Mouse (Mus musculus): ENCODE measurements at regions not wholly inside any gene's neighbourhood (a gene's known extent, or its start where the extent isn't known, plus 50 kb on each side); places are given as distances from the start of the nearest gene placed in this dataset.

- peak; percentile 38 for DNase-seq (ENCODE audit: low spot score)
Observed at GRCm38 (mm10) chr16:95057596-95057995, 60.1 kb upstream of the Kcnj6 start.

GRCm38 (mm10) chr16:95064423-95064822 is 66.9 kb upstream of the Kcnj6 start:
- DNase-seq (ENCODE audit: low spot score) = no peak

GRCm38 (mm10) chr16:95066687-95067086 is 69.2 kb upstream of the Kcnj6 start:
- no peak for DNase-seq (ENCODE audit: low spot score)

- no peak for DNase-seq (ENCODE audit: low spot score)
Observed at GRCm38 (mm10) chr16:95092471-95093221, 95.1 kb upstream of the Kcnj6 start.

- DNase-seq (ENCODE audit: low spot score) = peak; percentile 86
Observed at GRCm38 (mm10) chr16:95093753-95094152, 96.3 kb upstream of the Kcnj6 start.

- DNase-seq (ENCODE audit: low spot score) = no peak
Observed at GRCm38 (mm10) chr16:95100954-95101353, 103.5 kb upstream of the Kcnj6 start.

- peak; percentile 32 for DNase-seq (ENCODE audit: low spot score)
Observed at GRCm38 (mm10) chr16:95117531-95117930, 120.0 kb upstream of the Kcnj6 start.

- DNase-seq (ENCODE audit: low spot score) = no peak
Observed at GRCm38 (mm10) chr16:95119293-95119692, 121.8 kb upstream of the Kcnj6 start.

- DNase-seq (ENCODE audit: low spot score) = peak; percentile 39
Observed at GRCm38 (mm10) chr16:95122048-95122447, 124.5 kb upstream of the Kcnj6 start.

GRCm38 (mm10) chr16:95127616-95128015 is 129.7 kb upstream of the Kcnj15 start:
- peak; percentile 16 for DNase-seq (ENCODE audit: low spot score)

- DNase-seq (ENCODE audit: low spot score) = no peak
Observed at GRCm38 (mm10) chr16:95131815-95132214, 125.5 kb upstream of the Kcnj15 start.

GRCm38 (mm10) chr16:95138809-95139208 is 118.5 kb upstream of the Kcnj15 start:
- no peak for DNase-seq (ENCODE audit: low spot score)

GRCm38 (mm10) chr16:95141510-95142394 is 115.6 kb upstream of the Kcnj15 start:
- no peak for DNase-seq (ENCODE audit: low spot score)

GRCm38 (mm10) chr16:95150499-95150898 is 106.9 kb upstream of the Kcnj15 start:
- DNase-seq (ENCODE audit: low spot score) = no peak

- no peak for DNase-seq (ENCODE audit: low spot score)
Observed at GRCm38 (mm10) chr16:95151499-95151898, 105.9 kb upstream of the Kcnj15 start.

GRCm38 (mm10) chr16:95151914-95152313 is 105.4 kb upstream of the Kcnj15 start:
- no peak for DNase-seq (ENCODE audit: low spot score)

GRCm38 (mm10) chr16:95152742-95153383 is 104.5 kb upstream of the Kcnj15 start:
- DNase-seq (ENCODE audit: low spot score) = no peak

- DNase-seq (ENCODE audit: low spot score) = no peak
Observed at GRCm38 (mm10) chr16:95168349-95168748, 89.0 kb upstream of the Kcnj15 start.

- DNase-seq (ENCODE audit: low spot score) = no peak
Observed at GRCm38 (mm10) chr16:95169346-95169745, 88.0 kb upstream of the Kcnj15 start.

- no peak for DNase-seq (ENCODE audit: low spot score)
Observed at GRCm38 (mm10) chr16:95180562-95180961, 76.8 kb upstream of the Kcnj15 start.

GRCm38 (mm10) chr16:95185341-95185740 is 72.0 kb upstream of the Kcnj15 start:
- no peak for DNase-seq (ENCODE audit: low spot score)

- no peak for DNase-seq (ENCODE audit: low spot score)
Observed at GRCm38 (mm10) chr16:95189114-95189513, 68.2 kb upstream of the Kcnj15 start.

- DNase-seq (ENCODE audit: low spot score) = no peak
Observed at GRCm38 (mm10) chr16:95194151-95194550, 63.2 kb upstream of the Kcnj15 start.

Data from embryo, embryonic 10.5 days (tissue).